Mouse (Mus musculus): Measurements from ENCODE around the gene Adgrf5. TPM values are rescaled to one million over a fixed set of nuclear protein-coding genes. Genes with fewer than 3 reads are reported as not detected.
A peak's percentile ranks its signal among the peaks of the same experiment; 100 is the strongest.

Gene Adgrf5
- polyA plus RNA-seq, 1 experiment from 2014 or later: 8.4 TPM

DNA sequence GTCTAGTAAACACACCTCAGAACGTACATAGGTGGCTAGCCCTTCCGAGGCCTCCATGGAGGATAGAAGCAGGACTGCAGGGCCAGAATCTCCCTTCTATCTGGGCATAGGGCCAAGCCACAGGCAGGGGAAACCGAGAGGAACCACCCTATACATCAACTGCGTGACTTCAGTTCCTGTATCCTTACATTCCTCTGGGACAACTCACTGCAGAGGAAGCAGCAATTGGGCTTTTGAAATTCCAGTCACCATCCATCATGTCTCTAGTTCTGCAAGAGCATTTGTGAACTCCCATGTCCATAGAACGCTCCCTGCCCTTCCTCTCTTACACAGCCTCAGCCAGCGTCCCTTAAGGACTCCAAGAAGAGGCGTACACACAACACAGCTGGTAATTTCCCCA is 47.3 kb downstream of the Adgrf5 start:
- Histone ChIP-seq H3K9ac (ENCODE audit: low read depth, low read length) (no peak overlapping the region), H3K4me1 (ENCODE audit: control insufficient read depth, insufficient read depth, low read length) (no peaks in the 10 kb centered on the region), H3K36me3 (ENCODE audit: control insufficient read depth, insufficient read depth, low read length) (no peaks in the 10 kb centered on the region), H3K27ac (ENCODE audit: low read length) (no peak overlapping the region), H3K4me2 (ENCODE audit: low read length) (no peak overlapping the region), H3K27me3 (ENCODE audit: control insufficient read depth, insufficient read depth, low read depth, low read length) (no peaks in the 10 kb centered on the region), H3K9me3 (replicated peaks; ENCODE audit: control insufficient read depth, low read length, poor library complexity, severe bottlenecking) (no peaks in the 10 kb centered on the region), H3K4me3 (ENCODE audit: low read depth, low read length) (no peak overlapping the region)
- 90% methylated on average over 7 of the region's 7 CpGs for WGBS
- ATAC-seq: no peak

DNA sequence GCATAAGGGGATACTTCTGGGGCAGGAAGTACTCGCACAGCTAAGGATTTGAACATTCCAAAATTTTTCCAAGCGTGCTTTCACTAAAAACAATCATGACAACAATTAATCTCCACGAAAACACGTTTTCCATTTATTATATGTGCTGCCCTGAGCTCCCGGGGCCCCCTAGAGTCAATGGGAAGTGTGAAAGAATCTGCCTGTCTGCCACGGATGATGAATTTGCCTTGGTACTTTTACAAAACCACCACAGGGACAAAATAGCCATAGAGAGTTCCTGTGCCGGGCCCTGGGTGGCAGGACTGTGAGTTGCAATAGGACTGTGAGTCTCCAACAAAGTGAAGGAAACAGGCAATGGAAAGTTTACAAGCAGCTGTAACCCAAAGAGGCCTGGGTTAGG is 52.9 kb downstream of the Adgrf5 start:
- Histone ChIP-seq H3K4me2 (ENCODE audit: low read length) (no peak overlapping the region), H3K36me3 (ENCODE audit: control insufficient read depth, insufficient read depth, low read length) (no peaks in the 10 kb centered on the region), H3K9ac (ENCODE audit: low read depth, low read length) (no peak overlapping the region), H3K27me3 (ENCODE audit: control insufficient read depth, insufficient read depth, low read depth, low read length) (no peaks in the 10 kb centered on the region), H3K9me3 (replicated peaks; ENCODE audit: control insufficient read depth, low read length, poor library complexity, severe bottlenecking) (no peaks in the 10 kb centered on the region), H3K4me1 (ENCODE audit: control insufficient read depth, insufficient read depth, low read length) (no peaks in the 10 kb centered on the region), H3K27ac (ENCODE audit: low read length) (no peak overlapping the region), H3K4me3 (ENCODE audit: low read depth, low read length) (no peak overlapping the region)
- 75% methylated on average over 7 of the region's 7 CpGs for WGBS
- no peak for ATAC-seq

DNA sequence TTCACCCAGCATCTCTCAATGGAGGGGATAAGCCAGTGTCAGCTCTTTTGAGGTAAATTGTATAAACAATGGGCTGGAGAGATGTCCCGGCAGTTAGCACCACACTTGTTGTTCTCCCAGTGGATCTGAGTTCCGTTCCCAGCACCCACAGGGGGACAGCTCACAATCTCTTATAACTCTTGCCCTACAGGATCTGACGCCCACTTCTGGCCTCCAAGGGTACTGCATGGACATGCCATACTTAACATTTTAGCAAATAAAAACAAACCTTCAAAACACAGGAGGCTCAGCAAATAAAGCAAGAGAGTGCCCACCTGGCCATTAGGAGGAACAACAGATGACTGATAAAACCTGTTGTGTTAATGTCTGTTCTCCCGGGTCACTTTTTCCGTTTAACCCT is 59.0 kb downstream of the Adgrf5 start:
- Histone ChIP-seq H3K9ac (ENCODE audit: low read depth, low read length) (no peak overlapping the region), H3K4me2 (ENCODE audit: low read length) (no peak overlapping the region), H3K27ac (ENCODE audit: low read length) (no peak overlapping the region), H3K4me1 (ENCODE audit: control insufficient read depth, insufficient read depth, low read length) (no peaks in the 10 kb centered on the region), H3K27me3 (ENCODE audit: control insufficient read depth, insufficient read depth, low read depth, low read length) (no peaks in the 10 kb centered on the region), H3K36me3 (ENCODE audit: control insufficient read depth, insufficient read depth, low read length) (no peaks in the 10 kb centered on the region), H3K9me3 (replicated peaks; ENCODE audit: control insufficient read depth, low read length, poor library complexity, severe bottlenecking) (no peaks in the 10 kb centered on the region), H3K4me3 (ENCODE audit: low read depth, low read length) (no peak overlapping the region)
- 89% methylated on average over 5 of the region's 5 CpGs for WGBS
- no peak for ATAC-seq

DNA sequence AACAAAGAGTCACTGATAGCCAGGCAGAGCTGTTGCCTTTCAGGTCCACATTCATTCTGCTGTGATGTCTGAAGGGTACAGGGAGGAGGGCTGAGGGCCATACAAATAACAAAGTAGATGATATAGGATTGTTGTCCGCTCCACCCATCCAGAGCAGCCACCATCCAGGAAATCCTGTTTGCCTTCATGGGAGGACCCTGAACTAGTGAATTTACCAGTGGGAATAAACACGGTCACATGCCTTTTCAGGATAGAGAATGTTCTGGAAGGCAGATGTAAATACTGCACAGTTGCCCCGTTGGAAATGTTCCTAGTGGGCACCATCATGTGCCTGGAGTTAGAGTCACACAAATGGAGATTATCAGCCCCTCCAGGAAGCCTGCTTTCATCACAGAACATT is 60.1 kb downstream of the Adgrf5 start:
- no peak for ATAC-seq
- H3K4me1 ChIP-seq (ENCODE audit: control insufficient read depth, insufficient read depth, low read length): no peaks in the 10 kb centered on the region
- no peak overlapping the region for H3K4me2 ChIP-seq (ENCODE audit: low read length)
- no peak overlapping the region for H3K9ac ChIP-seq (ENCODE audit: low read depth, low read length)
- no peaks in the 10 kb centered on the region for H3K9me3 ChIP-seq (replicated peaks; ENCODE audit: control insufficient read depth, low read length, poor library complexity, severe bottlenecking)
- WGBS: 85% methylated on average over 3 of the region's 3 CpGs
- no peak overlapping the region for H3K4me3 ChIP-seq (ENCODE audit: low read depth, low read length)
- no peaks in the 10 kb centered on the region for H3K27me3 ChIP-seq (ENCODE audit: control insufficient read depth, insufficient read depth, low read depth, low read length)
- H3K27ac ChIP-seq (ENCODE audit: low read length): no peak overlapping the region
- H3K36me3 ChIP-seq (ENCODE audit: control insufficient read depth, insufficient read depth, low read length): no peaks in the 10 kb centered on the region

DNA sequence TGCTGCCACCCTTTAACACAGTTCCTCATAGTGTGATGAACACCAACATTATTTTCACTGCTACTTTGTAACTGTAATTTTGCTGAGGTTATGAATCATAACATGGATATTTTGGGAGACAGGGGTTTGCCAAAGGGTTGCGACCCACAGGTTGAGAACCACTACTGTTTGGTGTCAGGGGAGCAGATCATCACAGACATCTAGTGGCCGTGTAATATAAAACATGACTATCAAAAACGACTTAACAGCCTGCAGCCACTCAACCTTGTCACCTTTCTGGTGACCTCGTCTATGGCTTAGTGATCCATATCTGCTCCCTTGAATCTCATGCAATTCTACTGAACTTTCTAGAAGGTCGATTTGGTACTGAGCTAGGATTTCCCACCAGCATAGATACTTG is 63.7 kb downstream of the Adgrf5 start:
- 72% methylated on average over 5 of the region's 5 CpGs for WGBS
- no peaks in the 10 kb centered on the region for H3K36me3 ChIP-seq (ENCODE audit: control insufficient read depth, insufficient read depth, low read length)
- no peak overlapping the region for H3K4me2 ChIP-seq (ENCODE audit: low read length)
- no peaks in the 10 kb centered on the region for H3K9me3 ChIP-seq (replicated peaks; ENCODE audit: control insufficient read depth, low read length, poor library complexity, severe bottlenecking)
- no peaks in the 10 kb centered on the region for H3K4me1 ChIP-seq (ENCODE audit: control insufficient read depth, insufficient read depth, low read length)
- H3K27ac ChIP-seq (ENCODE audit: low read length): no peak overlapping the region
- no peak for ATAC-seq
- H3K4me3 ChIP-seq (ENCODE audit: low read depth, low read length): no peak overlapping the region
- no peaks in the 10 kb centered on the region for H3K27me3 ChIP-seq (ENCODE audit: control insufficient read depth, insufficient read depth, low read depth, low read length)
- no peak overlapping the region for H3K9ac ChIP-seq (ENCODE audit: low read depth, low read length)

DNA sequence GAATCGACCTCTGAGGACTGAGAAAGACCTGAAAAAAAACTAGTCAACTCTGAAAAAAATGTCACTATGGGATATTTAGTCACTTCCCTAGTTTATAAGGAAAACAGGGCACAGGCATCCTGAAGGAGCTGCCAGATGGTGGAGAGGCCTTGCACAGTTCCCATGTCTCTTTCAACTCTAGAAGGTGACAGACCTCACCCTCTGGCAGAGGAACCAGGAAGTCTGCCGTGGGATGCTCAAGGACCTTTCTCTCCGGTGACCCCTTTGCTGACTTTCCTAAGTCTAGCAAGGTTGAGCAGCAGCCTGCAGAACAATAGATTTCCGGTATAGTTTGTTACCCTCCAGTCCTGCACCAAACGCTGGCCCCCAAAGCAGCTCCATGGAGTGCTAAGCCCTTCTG is 71.4 kb downstream of the Adgrf5 start:
- H3K4me2 ChIP-seq (ENCODE audit: low read length): no peak overlapping the region
- no peak for ATAC-seq
- H3K9me3 ChIP-seq (replicated peaks; ENCODE audit: control insufficient read depth, low read length, poor library complexity, severe bottlenecking): no peaks in the 10 kb centered on the region
- H3K36me3 ChIP-seq (ENCODE audit: control insufficient read depth, insufficient read depth, low read length): no peaks in the 10 kb centered on the region
- 74% methylated on average over 5 of the region's 5 CpGs for WGBS
- no peaks in the 10 kb centered on the region for H3K27me3 ChIP-seq (ENCODE audit: control insufficient read depth, insufficient read depth, low read depth, low read length)
- no peaks in the 10 kb centered on the region for H3K4me1 ChIP-seq (ENCODE audit: control insufficient read depth, insufficient read depth, low read length)
- no peak overlapping the region for H3K4me3 ChIP-seq (ENCODE audit: low read depth, low read length)
- H3K9ac ChIP-seq (ENCODE audit: low read depth, low read length): no peak overlapping the region
- no peak overlapping the region for H3K27ac ChIP-seq (ENCODE audit: low read length)

DNA sequence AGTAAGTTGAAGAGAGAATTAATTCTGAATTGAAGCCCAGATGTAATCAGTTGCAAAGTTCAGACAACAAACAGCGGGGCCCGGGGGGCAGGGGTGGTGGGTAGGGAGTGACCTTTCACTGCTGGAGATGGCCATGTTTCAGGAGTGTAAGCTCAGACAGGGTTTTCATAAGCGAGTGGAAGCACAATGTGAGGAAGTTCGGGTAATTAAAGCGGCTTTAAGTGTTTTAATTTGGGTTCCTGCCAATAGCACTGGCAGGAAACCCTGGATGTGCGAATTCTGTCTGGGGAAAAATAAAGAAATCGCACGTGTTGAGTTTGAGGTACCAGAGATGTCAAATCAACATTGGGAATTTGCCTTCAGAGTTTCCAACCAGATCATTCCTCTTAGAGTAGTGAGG is 74.2 kb downstream of the Adgrf5 start:
- no peak for ATAC-seq
- no peaks in the 10 kb centered on the region for H3K9me3 ChIP-seq (replicated peaks; ENCODE audit: control insufficient read depth, low read length, poor library complexity, severe bottlenecking)
- no peaks in the 10 kb centered on the region for H3K27me3 ChIP-seq (ENCODE audit: control insufficient read depth, insufficient read depth, low read depth, low read length)

DNA sequence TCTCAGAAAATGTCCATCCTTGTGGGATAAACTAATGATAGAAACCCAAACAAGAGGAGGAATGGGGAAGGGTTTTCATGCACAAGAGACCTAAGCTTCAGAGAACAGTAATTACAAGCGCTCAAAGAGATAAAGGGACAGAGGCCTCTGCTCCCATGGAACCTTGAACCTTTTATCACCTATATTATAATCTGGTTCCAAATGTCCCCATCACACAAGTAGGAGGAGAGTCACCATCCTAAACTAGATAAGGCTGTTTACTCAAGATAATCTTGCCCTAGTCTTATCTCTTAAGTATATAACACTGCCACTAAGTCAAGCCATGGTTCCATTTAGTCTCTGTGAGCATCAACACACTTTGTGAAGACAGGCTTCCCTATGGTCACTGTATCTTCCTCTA is 91.0 kb downstream of the Adgrf5 start:
- Histone ChIP-seq H3K4me2 (ENCODE audit: low read length) (no peak overlapping the region), H3K27me3 (ENCODE audit: control insufficient read depth, insufficient read depth, low read depth, low read length) (no peaks in the 10 kb centered on the region), H3K36me3 (ENCODE audit: control insufficient read depth, insufficient read depth, low read length) (no peaks in the 10 kb centered on the region), H3K9me3 (replicated peaks; ENCODE audit: control insufficient read depth, low read length, poor library complexity, severe bottlenecking) (no peaks in the 10 kb centered on the region), H3K4me3 (ENCODE audit: low read depth, low read length) (no peak overlapping the region), H3K4me1 (ENCODE audit: control insufficient read depth, insufficient read depth, low read length) (no peaks in the 10 kb centered on the region), H3K27ac (ENCODE audit: low read length) (no peak overlapping the region), H3K9ac (ENCODE audit: low read depth, low read length) (no peak overlapping the region)
- 100% methylated on average over 1 of the region's 1 CpGs for WGBS
- ATAC-seq: no peak

More for the DNA sequence above, 74.2 kb downstream of the Adgrf5 start:
- 75% methylated on average over 8 of the region's 8 CpGs for WGBS
- Histone ChIP-seq H3K36me3 (ENCODE audit: control insufficient read depth, insufficient read depth, low read length) (no peaks in the 10 kb centered on the region), H3K4me3 (ENCODE audit: low read depth, low read length) (no peak overlapping the region), H3K4me1 (ENCODE audit: control insufficient read depth, insufficient read depth, low read length) (no peaks in the 10 kb centered on the region), H3K4me2 (ENCODE audit: low read length) (no peak overlapping the region), H3K27ac (ENCODE audit: low read length) (no peak overlapping the region), H3K9ac (ENCODE audit: low read depth, low read length) (no peak overlapping the region)

DNA sequence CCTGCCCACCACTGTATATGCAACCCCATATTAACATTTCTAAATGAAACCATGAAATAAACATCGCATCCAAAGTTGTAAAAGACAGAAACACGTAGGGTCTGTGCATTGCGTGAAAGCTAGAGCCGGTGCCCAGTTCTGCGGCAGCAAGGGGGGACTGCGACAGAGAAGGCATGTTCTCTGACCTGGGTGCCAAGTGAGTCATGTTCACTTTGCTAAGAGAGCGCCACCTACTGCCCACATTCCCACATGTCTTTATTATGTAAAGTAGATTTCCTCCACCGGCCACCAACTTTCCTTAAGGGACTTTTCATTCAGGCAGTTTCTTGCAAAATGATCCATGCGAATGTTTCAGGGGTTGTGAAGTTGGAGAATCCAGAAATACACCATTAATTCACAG is 98.3 kb downstream of the Adgrf5 start:
- H3K27me3 ChIP-seq (ENCODE audit: control insufficient read depth, insufficient read depth, low read depth, low read length): no peaks in the 10 kb centered on the region
- no peak overlapping the region for H3K4me3 ChIP-seq (ENCODE audit: low read depth, low read length)
- peaks cover 6% of the 10 kb centered on the region for H3K4me1 ChIP-seq (ENCODE audit: control insufficient read depth, insufficient read depth, low read length)
- H3K9ac ChIP-seq (ENCODE audit: low read depth, low read length): no peak overlapping the region
- H3K9me3 ChIP-seq (replicated peaks; ENCODE audit: control insufficient read depth, low read length, poor library complexity, severe bottlenecking): no peaks in the 10 kb centered on the region
- no peaks in the 10 kb centered on the region for H3K36me3 ChIP-seq (ENCODE audit: control insufficient read depth, insufficient read depth, low read length)
- WGBS: 9% methylated on average over 9 of the region's 9 CpGs
- H3K27ac ChIP-seq (ENCODE audit: low read length): no peak overlapping the region
- ATAC-seq: no peak
- no peak overlapping the region for H3K4me2 ChIP-seq (ENCODE audit: low read length)

DNA sequence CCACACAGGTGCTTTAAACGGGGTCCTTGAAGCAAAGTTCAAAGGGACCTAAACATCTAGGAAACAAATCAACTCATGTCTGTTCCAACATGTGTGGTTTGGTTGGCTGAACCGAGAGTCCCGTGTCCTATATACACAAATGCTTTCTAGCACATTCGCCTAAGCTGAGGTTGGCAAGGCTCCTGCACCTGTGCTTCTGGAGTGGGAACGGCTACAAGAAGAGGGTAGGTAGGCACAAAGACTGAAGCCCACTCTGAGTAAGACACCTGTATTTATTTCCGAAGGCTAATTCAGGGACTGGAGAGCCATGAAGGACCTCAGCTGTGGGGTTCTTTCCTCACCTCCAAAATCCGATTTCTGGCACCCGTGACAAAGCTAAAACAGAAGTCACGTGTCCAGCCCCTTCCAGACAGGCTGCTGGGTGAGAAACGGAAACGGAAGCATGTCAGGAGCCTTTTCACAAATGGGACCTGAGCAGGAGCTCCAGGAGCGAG is 99.5 kb downstream of the Adgrf5 start:
- peak; percentile 40 for ATAC-seq
- WGBS: 81% methylated on average over 12 of the region's 12 CpGs
- Histone ChIP-seq H3K4me1 (ENCODE audit: control insufficient read depth, insufficient read depth, low read length) (peaks cover 6% of the 10 kb centered on the region), H3K4me3 (ENCODE audit: low read depth, low read length) (no peak overlapping the region), H3K36me3 (ENCODE audit: control insufficient read depth, insufficient read depth, low read length) (no peaks in the 10 kb centered on the region), H3K9me3 (replicated peaks; ENCODE audit: control insufficient read depth, low read length, poor library complexity, severe bottlenecking) (no peaks in the 10 kb centered on the region), H3K4me2 (ENCODE audit: low read length) (no peak overlapping the region), H3K27ac (ENCODE audit: low read length) (no peak overlapping the region), H3K9ac (ENCODE audit: low read depth, low read length) (peak overlapping the region; percentile 25; the same call in 1 of the 2 replicates), H3K27me3 (ENCODE audit: control insufficient read depth, insufficient read depth, low read depth, low read length) (no peaks in the 10 kb centered on the region)
